Mouse (Mus musculus) forebrain, postnatal 0 days (tissue): ENCODE data around the gene Serpind1. TPM values are rescaled to one million over a fixed set of nuclear protein-coding genes. Genes with fewer than 3 reads are reported as not detected.

Source experiments
- ATAC-seq: fragments of 200-750 bp; cut with Nextera tagmentation; 2 replicates; pipeline ENCODE4 v1.8.0; 2017; ENCODE audit warnings: mild to moderate bottlenecking, moderate library complexity
- DNase-seq: peaks from one replicate; pipeline ENCODE4 v3.0.0-alpha.2; 2015
- H3K27ac ChIP-seq: fragments of 300-500 bp; sonication (generic); 2 replicates; pipeline ENCODE4 v1.5.1; 2014; ENCODE audit warnings: low read depth, mild to moderate bottlenecking, antibody characterized with exemption, low read length, moderate library complexity, mixed read lengths
- H3K27me3 ChIP-seq: fragments of 300-500 bp; sonication (generic); 2 replicates; pipeline ENCODE4 v1.6.1; 2014; ENCODE audit warnings: mild to moderate bottlenecking, low read length, mixed read lengths; ENCODE audit not compliant: insufficient read depth
- H3K36me3 ChIP-seq: fragments of 300-500 bp; sonication (generic); 2 replicates; pipeline ENCODE4 v1.6.1; 2014; ENCODE audit warnings: mild to moderate bottlenecking, moderate library complexity; ENCODE audit not compliant: insufficient read depth
- H3K4me1 ChIP-seq: fragments of 300-500 bp; sonication (generic); 2 replicates; pipeline ENCODE4 v1.6.1; 2014; ENCODE audit warnings: antibody characterized with exemption; ENCODE audit not compliant: insufficient read depth
- H3K4me2 ChIP-seq: fragments of 300-500 bp; sonication (generic); 2 replicates; pipeline ENCODE4 v1.6.1; 2014; ENCODE audit warnings: low read depth, mild to moderate bottlenecking, moderate library complexity
- H3K4me3 ChIP-seq: fragments of 300-500 bp; sonication (generic); 2 replicates; pipeline ENCODE4 v1.5.1; 2014; ENCODE audit warnings: low read depth, low read length, mixed read lengths
- H3K9ac ChIP-seq: fragments of 300-500 bp; sonication (generic); 2 replicates; pipeline ENCODE4 v1.6.1; 2014; ENCODE audit warnings: mild to moderate bottlenecking
- H3K9me3 ChIP-seq: fragments of 300-500 bp; sonication (generic); 2 replicates; pipeline ENCODE4 v1.6.1; 2016; ENCODE audit warnings: low read length
- CTCF ChIP-seq: sonication (generic); IDR thresholded peaks from 2 replicates; pipeline ENCODE4 v1.5.1; 2016; ENCODE audit warnings: antibody characterized with exemption, control low read depth, low read depth
- WGBS: fragments of 180-500 bp; shearing (Covaris S2); extraction: QIAGEN DNeasy Blood & Tissue Kit; methylation state at CpG from one replicate; pipeline ENCODE4 v1.1.7; 2014; 5-methylcytosine and 5-hydroxymethylcytosine counted together
- polyA plus RNA-seq: library from polyadenylated mRNA; unstranded; fragments of >200 nt; fragmentation: Nextera tagmentation; extraction: Ambion mirVana; gene quantifications from 2 replicates; pipeline ENCODE4 v1.2.1, GENCODE M21; 2015
- total RNA-seq: library from RNA; depleted of rRNA; stranded (reverse); fragments of >200 nt; gene quantifications from 2 replicates; pipeline ENCODE4 v1.2.3, GENCODE M21; 2014

Gene Serpind1
- total and polyA plus RNA-seq, 2 experiments from 2014 or later = 4.2 to 5.0 TPM

DNA sequence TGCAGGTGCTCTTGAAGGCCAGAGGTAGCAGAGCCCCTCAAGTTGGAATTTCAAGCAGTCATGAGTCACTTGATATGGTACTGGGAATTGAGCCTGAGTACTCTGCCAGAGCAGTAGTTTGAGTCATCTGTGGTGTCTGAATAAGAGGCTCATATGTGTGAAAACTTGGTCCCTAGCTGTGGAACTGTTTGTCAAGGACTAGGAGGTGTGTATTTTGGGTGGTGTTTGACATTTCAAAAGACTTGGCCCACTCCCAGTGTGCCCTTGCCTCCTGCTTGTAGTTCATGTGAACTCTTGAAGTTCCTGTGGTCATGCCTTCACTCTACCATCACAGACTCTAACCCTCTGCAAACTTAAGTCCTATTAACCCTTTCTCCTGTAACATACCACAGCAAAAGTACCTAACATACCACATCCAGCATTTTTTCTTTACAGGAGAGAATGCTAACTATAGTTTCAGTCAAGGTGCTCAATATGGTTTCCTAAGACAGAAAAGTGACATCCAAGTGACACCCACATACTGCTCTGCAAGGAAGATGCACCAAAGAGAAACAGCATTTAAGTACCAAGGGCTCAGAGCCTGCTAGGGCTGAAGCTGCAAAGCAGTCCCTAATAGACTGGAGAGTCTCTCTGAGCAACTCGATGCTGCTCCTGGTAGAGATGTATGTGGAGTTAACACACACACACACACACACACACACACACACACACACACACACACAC is 1.2 kb upstream of the Serpind1 start:
- no peak overlapping the region for H3K27ac ChIP-seq
- no peak overlapping the region for H3K4me3 ChIP-seq
- DNase-seq = no peak

DNA sequence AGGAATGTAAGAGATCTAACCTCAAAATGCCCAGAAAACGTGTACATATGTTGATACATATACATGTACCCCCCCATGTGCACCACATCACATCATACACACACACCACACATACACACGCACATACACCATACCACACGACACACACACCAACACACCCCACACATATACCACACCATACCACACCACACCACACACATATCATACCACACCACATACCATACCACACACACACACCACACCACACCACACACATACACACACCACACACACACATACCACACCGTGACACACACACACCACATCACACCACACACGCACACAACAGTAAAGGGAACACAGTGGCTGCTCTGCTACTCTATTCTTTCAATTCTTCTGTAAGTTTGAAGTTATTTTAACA is 684 bp downstream of the Serpind1 start:
- H3K27ac ChIP-seq = no peak overlapping the region
- no peak for DNase-seq
- H3K4me2 ChIP-seq = no peak overlapping the region
- peaks cover 27% of the 10 kb centered on the region for H3K36me3 ChIP-seq
- no peak for ATAC-seq
- no peak overlapping the region for H3K4me3 ChIP-seq
- no peak for TF ChIP-seq CTCF
- H3K9me3 ChIP-seq = no peaks in the 10 kb centered on the region
- H3K27me3 ChIP-seq = no peaks in the 10 kb centered on the region
- WGBS = 93% methylated on average over 5 of the region's 5 CpGs
- no peak overlapping the region for H3K9ac ChIP-seq
- no peaks in the 10 kb centered on the region for H3K4me1 ChIP-seq

More for the DNA sequence above, 1.2 kb upstream of the Serpind1 start:
- no peak overlapping the region for H3K4me2 ChIP-seq
- no peak overlapping the region for H3K9ac ChIP-seq
- WGBS = 86% methylated on average over 1 of the region's 1 CpGs
- TF ChIP-seq CTCF = no peak
- peaks cover 31% of the 10 kb centered on the region for H3K36me3 ChIP-seq
- no peaks in the 10 kb centered on the region for H3K4me1 ChIP-seq
- H3K27me3 ChIP-seq = no peaks in the 10 kb centered on the region
- ATAC-seq = no peak
- no peaks in the 10 kb centered on the region for H3K9me3 ChIP-seq

DNA sequence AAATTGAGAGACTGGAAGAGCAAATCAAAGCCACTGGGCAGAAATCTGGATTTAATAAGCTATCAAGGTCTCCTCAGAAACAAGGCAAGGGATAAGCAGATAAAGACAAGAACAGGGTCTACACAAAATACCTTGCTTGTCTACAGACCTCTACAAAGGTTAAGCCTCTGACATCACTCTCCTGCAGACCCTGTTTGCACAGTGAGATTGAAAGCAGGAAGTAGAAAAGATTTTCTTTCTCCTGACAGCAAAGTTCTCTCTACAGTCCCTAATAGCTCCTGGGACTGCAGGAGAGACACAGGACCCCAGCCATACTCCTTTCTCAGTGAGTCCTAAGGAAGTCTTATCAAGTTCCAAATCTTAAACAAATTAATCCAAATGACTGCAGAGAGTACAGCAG is 3.4 kb downstream of the Serpind1 start:
- peaks cover 24% of the 10 kb centered on the region for H3K36me3 ChIP-seq
- no peak overlapping the region for H3K4me2 ChIP-seq
- no peaks in the 10 kb centered on the region for H3K27me3 ChIP-seq
- H3K27ac ChIP-seq = no peak overlapping the region
- no peak overlapping the region for H3K9ac ChIP-seq
- no peak overlapping the region for H3K4me3 ChIP-seq
- H3K9me3 ChIP-seq = no peaks in the 10 kb centered on the region
- ATAC-seq = no peak
- H3K4me1 ChIP-seq = no peaks in the 10 kb centered on the region
- no peak for DNase-seq
- no peak for TF ChIP-seq CTCF

DNA sequence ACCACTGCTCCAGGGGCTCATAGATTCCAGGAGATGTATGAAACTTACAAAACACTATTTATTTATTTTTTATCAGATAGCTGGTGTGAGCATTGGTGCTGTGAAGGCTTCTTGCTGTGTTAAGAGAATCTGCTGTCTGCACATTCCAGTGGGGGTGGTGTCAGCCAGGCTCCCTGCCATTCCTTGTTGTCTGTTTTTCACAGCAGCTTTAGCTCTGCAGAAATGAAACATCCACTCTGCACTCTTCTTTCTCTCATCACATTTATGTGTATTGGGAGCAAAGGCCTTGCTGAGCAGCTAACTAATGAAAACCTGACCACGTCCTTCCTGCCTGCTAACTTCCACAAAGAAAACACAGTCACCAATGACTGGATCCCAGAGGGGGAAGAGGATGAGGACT is 4.9 kb downstream of the Serpind1 start:
- ATAC-seq = no peak
- 82% methylated on average over 1 of the region's 1 CpGs for WGBS
- no peak overlapping the region for H3K27ac ChIP-seq
- H3K36me3 ChIP-seq = peaks cover 34% of the 10 kb centered on the region
- no peak overlapping the region for H3K4me2 ChIP-seq
- no peaks in the 10 kb centered on the region for H3K27me3 ChIP-seq
- no peak overlapping the region for H3K9ac ChIP-seq
- no peak overlapping the region for H3K4me3 ChIP-seq
- H3K4me1 ChIP-seq = no peaks in the 10 kb centered on the region
- no peak for DNase-seq
- no peaks in the 10 kb centered on the region for H3K9me3 ChIP-seq
- TF ChIP-seq CTCF = no peak

DNA sequence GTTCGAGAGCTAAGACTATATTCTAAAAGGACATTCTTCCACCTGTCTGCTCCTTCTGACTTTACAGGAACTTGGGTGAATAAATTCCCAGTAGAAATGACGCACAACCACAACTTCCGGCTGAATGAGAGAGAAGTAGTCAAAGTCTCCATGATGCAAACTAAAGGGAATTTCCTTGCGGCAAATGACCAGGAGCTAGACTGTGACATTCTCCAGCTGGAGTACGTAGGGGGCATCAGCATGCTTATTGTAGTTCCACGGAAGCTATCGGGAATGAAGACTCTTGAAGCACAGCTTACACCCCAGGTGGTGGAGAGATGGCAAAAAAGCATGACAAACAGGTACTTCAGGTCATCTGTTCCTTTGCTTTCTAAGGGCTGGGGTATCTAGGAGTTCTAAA is 8.5 kb downstream of the Serpind1 start:
- WGBS = 90% methylated on average over 7 of the region's 7 CpGs
- no peak for ATAC-seq
- Histone ChIP-seq H3K27ac (no peak overlapping the region), H3K9me3 (no peaks in the 10 kb centered on the region), H3K36me3 (peaks cover 48% of the 10 kb centered on the region), H3K4me1 (no peaks in the 10 kb centered on the region), H3K4me2 (no peak overlapping the region), H3K27me3 (no peaks in the 10 kb centered on the region), H3K9ac (no peak overlapping the region), H3K4me3 (no peak overlapping the region)
- TF ChIP-seq CTCF = no peak
- no peak for DNase-seq

DNA sequence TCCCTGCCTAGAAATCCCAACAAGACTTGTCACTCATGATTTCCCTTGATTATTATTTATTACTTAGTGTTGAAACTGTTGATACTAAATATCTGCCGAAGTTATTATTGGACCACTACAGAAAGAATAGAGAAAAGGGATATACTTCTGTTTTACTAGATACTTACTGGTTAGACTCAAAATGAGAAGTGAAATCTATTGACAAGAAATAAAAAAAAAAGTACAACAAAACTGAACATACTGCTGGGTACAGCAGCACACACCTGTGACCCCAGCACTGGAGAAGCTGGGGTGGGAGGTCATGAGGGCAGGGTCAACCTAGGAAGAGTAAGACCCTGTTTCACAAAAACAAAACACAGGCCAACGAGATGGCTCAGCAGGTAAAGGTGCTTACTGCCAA is 9.5 kb downstream of the Serpind1 start:
- Histone ChIP-seq H3K9ac (no peak overlapping the region), H3K9me3 (no peaks in the 10 kb centered on the region), H3K4me1 (no peaks in the 10 kb centered on the region), H3K36me3 (peaks cover 52% of the 10 kb centered on the region), H3K27me3 (no peaks in the 10 kb centered on the region), H3K27ac (no peak overlapping the region), H3K4me2 (no peak overlapping the region), H3K4me3 (no peak overlapping the region)
- no peak for DNase-seq
- ATAC-seq = no peak
- 89% methylated on average over 2 of the region's 2 CpGs for WGBS
- TF ChIP-seq CTCF = no peak

DNA sequence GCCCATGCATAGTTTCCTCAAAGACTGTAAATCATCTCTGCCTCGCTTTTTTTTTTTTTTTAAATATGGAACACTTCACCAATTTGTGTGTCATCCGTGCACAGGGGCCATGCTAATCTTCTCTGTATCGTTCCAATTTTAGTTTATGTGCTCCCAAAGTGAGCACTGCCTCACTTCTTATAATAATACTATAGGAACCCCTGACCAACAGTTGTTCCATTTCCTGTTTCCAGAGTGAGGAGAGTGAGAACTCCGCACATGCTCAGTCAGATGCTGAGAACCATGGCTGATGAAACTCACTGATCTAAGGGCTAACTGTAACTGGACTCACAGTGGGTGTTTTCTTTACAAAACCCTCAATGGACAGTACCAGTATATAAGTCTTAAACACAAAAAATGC is 10.7 kb downstream of the Serpind1 start:
- 94% methylated on average over 4 of the region's 4 CpGs for WGBS
- no peak overlapping the region for H3K4me2 ChIP-seq
- peaks cover 49% of the 10 kb centered on the region for H3K36me3 ChIP-seq
- no peak overlapping the region for H3K27ac ChIP-seq
- no peaks in the 10 kb centered on the region for H3K4me1 ChIP-seq
- H3K27me3 ChIP-seq = no peaks in the 10 kb centered on the region
- no peak overlapping the region for H3K4me3 ChIP-seq
- no peak for TF ChIP-seq CTCF
- H3K9ac ChIP-seq = no peak overlapping the region
- DNase-seq = no peak
- no peaks in the 10 kb centered on the region for H3K9me3 ChIP-seq
- no peak for ATAC-seq
